Mouse (Mus musculus) thymus, postnatal 4 days (tissue): ENCODE results near the gene Eif1b.
"Not testable (repeated sequence)": the region's sequence is repeated elsewhere in the genome, so short reads cannot be mapped to it uniquely, and the experiment has no call there.

Source experiments
- DNase-seq: peaks from one replicate; pipeline ENCODE4 v3.0.0; 2021

Gene Eif1b

GRCm38 (mm10) chr9:120527270-120527669 lies 35.2 kb downstream of the Eif1b start:
- DNase-seq: no peak

DNA sequence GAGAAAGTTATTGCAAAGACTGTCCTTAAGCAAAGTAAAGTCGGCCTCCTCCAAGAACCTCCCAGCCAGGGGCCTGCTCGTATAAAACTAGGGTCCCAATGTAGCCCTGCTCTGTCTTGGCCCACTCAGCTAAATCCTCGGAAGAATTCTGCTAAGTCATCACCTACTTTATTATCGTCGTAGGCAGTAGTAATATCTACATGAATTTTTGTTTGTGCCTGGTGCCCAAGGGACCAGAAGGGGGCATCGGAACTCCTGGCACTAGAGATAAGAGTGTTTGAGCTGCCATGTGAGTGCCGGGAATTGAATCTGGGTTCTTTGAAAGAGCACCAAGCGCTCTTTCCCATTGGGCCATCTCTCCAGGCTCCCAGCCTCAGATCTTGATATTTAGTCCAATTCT lies 35.9 kb downstream of the Eif1b start:
- no peak for DNase-seq

DNA sequence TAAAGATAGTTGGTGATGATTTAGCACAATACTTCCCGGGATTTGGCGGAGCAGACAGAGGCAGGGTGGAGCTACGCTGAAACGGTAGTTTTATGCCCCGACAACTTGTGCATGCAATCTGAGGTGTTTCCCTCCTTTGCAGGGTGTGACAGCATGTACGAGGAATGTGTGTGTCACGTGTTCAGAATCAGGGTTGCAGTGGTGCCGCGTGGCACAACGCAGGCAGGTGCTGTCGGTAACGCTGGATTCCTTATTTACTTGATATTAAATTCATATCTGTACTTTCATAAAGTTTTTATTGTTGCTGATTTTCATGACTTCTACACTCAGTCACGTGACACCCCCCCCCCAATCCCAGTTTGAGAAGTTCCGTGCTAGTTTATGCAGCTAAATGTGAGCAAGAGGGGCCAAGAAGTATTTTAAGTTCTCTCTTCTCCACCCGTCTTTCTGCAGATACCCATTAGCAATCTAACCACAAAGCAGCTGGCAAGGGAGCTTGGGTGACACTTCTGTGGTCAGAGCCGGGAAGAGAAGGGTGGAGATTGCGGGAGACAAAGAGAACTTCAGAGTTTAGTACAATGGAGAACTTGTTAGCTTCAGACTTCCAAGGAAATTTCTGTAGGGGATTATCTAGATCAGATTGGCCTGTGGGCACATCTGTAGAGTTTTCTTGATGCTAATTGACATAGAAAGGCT lies 36.9 kb downstream of the Eif1b start:
- no peak for DNase-seq

GRCm38 (mm10) chr9:120530471-120530870 lies 38.4 kb downstream of the Eif1b start:
- DNase-seq: no peak

DNA sequence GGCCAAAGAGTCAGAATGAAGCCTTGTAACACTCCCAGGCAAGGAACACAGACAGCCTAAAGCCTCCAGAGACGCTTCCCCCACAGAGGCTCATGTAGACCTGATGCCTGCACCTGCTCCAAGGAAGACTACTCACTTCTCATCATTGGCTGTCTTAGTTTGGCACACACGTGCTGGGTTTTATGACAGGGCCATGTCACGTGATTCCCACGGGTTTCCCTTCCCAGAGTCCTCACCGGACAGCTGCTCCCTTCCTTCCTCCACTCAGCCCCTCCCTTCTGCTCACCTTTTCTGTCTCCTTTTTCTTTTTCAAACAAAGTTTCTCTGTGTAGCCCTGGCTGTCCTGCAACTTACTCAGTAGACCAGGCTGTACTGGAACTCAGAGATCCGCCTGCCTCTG lies 40.0 kb downstream of the Eif1b start:
- DNase-seq: no peak

GRCm38 (mm10) chr9:120532691-120533090 lies 40.7 kb downstream of the Eif1b start:
- DNase-seq: no peak

DNA sequence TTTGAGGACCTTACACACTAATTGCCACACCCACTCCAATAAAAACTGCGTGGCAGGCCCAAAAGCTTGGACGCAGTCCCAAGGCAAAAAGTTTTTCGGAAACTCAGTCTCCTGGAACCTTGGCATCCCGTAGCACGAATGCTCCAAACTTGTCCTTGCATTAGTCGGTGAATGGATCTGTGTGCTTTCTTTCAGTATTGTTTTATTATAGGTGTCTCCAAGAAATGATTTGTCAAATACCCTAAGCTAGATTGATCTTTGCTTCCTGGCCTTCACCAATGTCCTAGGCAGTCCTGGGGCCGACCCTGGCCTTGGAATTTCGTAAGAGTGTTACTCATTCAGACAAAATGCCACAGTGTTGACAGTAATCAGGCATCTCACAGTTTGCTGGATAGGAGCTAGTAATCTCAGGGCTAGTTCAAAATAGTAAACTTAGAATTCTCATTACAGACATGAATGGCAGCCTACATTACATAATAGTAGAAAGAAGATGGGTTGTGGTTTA lies 41.5 kb downstream of the Eif1b start:
- not testable (repeated sequence) for DNase-seq

DNA sequence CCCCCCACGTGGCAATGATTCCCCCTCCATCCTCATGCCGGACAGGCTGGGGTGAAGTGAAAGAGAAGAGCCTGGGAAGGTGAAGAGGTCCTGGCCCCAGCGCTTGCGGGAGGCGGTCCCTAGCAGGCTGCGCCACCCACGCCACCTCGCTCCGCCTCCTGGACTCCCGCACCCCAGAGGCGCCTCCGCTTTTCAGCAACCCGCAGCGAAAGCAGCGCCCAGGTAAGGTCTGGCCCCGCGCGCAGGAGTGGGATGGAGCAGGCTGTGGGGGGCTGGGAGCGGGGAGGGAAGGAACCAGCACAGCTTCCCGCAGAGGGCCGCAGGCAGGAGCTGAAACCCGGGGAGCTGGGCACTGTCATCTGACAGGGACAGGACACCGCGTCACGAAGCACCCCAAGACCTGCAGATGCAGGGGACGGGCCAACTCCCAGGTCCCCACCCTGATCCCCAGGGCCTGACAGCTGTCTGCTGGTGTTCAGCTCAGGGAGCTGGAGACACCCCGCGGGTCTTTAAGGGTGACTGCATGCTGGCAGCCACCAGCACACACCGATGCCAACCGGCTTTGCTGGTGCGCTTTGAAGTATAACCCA lies 47.7 kb downstream of the Eif1b start, which contains the start of gene Entpd3:
Entpd3 (plus strand) TSS at position 157 of the 590 bp plus-strand sequence.
- peak; percentile 45 for DNase-seq

- DNase-seq: no peak
Observed at GRCm38 (mm10) chr9:120541411-120541810, 49.4 kb downstream of the Eif1b start.

DNA sequence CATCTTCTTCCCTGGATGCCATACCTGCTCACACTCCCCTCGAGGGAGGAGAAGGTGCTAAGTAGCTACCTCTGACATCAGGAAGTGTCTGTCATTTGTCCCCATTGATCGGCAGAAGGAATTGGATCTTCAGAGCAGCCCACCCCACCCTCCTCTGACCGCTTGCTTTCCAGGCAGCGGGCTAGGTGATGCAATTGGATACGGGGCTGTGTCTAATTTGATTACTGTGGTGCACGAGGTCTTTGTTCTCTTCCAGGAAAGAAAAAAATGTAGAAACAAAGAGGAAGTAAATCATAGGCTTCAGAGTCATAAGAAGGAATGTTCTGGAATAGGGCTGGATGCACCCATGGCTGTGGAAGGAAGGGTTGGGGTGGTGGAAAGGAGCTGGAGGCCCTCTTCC lies 50.2 kb downstream of the Eif1b start:
- no peak for DNase-seq
